Mouse (Mus musculus) neural tube, embryonic 14.5 days (tissue): ENCODE data around the gene Hmgcs2. TPM values are rescaled to one million over a fixed set of nuclear protein-coding genes. Genes with fewer than 3 reads are reported as not detected.

Experiments
- ATAC-seq: fragments of 200-750 bp; cut with Nextera tagmentation; 2 replicates; pipeline ENCODE4 v1.8.0; 2017; ENCODE audit warnings: low read depth, mild to moderate bottlenecking, moderate TSS enrichment, moderate library complexity
- H3K27ac ChIP-seq: fragments of 300-500 bp; sonication (generic); 2 replicates; pipeline ENCODE4 v1.5.1; 2014; ENCODE audit warnings: low read depth, mild to moderate bottlenecking, control low read depth, low read length, moderate library complexity, mixed read lengths
- H3K27me3 ChIP-seq: fragments of 300-500 bp; sonication (generic); 2 replicates; pipeline ENCODE4 v1.6.1; 2014; ENCODE audit warnings: low read length; ENCODE audit not compliant: control insufficient read depth, insufficient read depth
- H3K36me3 ChIP-seq: fragments of 300-500 bp; sonication (generic); 2 replicates; pipeline ENCODE4 v1.6.1; 2014; ENCODE audit warnings: low read length, mixed read lengths; ENCODE audit not compliant: control insufficient read depth, insufficient read depth
- H3K4me1 ChIP-seq: fragments of 300-500 bp; sonication (generic); 2 replicates; pipeline ENCODE4 v1.6.1; 2014; ENCODE audit warnings: low read length; ENCODE audit not compliant: control insufficient read depth, insufficient read depth
- H3K4me2 ChIP-seq: fragments of 300-500 bp; sonication (generic); 2 replicates; pipeline ENCODE4 v1.6.1; 2014; ENCODE audit warnings: mild to moderate bottlenecking, low read depth, low read length, control low read depth
- H3K4me3 ChIP-seq: fragments of 300-500 bp; sonication (generic); 2 replicates; pipeline ENCODE4 v1.5.1; 2014; ENCODE audit warnings: low read depth, low read length, control low read depth, mixed read lengths
- H3K9ac ChIP-seq: fragments of 300-500 bp; sonication (generic); replicated peaks from 2 replicates; pipeline ENCODE4 v1.6.1; 2014; ENCODE audit warnings: low read depth, mild to moderate bottlenecking, control low read depth, low read length, mixed read lengths
- H3K9me3 ChIP-seq: fragments of 300-500 bp; sonication (generic); 2 replicates; pipeline ENCODE4 v1.6.1; 2016; ENCODE audit warnings: low read length; ENCODE audit not compliant: control insufficient read depth
- WGBS: fragments of 180-500 bp; shearing (Covaris S2); extraction: QIAGEN DNeasy Blood & Tissue Kit; methylation state at CpG from one replicate; pipeline ENCODE4 v1.1.7; 2014; 5-methylcytosine and 5-hydroxymethylcytosine counted together
- polyA plus RNA-seq: library from polyadenylated mRNA; unstranded; fragments of >200 nt; fragmentation: Nextera tagmentation; extraction: Ambion mirVana; gene quantifications from 2 replicates; pipeline ENCODE4 v1.2.1, GENCODE M21; 2014

Gene Hmgcs2
- polyA plus RNA-seq, 1 experiment from 2014 or later, result 6.5 TPM

- Histone ChIP-seq H3K27me3 (no peaks in the 10 kb centered on the region), H3K9me3 (no peaks in the 10 kb centered on the region), H3K36me3 (no peaks in the 10 kb centered on the region), H3K4me1 (no peaks in the 10 kb centered on the region), H3K27ac (no peak overlapping the region), H3K4me2 (no peak overlapping the region), H3K9ac (no peak overlapping the region), H3K4me3 (no peak overlapping the region)
- WGBS, result 83% methylated on average over 3 of the region's 3 CpGs
- no peak for ATAC-seq
These were observed 76.6 kb downstream of the Hmgcs2 start for GRCm38 (mm10) chr3:98356632-98357370.

Other genes starting within 250 kb of the Hmgcs2 start
- gene Adam30, start 119.8 kb upstream of the Hmgcs2 start, polyA plus RNA-seq, result not detected in 2 replicates
- not detected in 2 replicates for gene Reg4, start 58.3 kb upstream of the Hmgcs2 start, polyA plus RNA-seq
- 163 and 176 TPM in 2 replicates for gene Phgdh, start 59.6 kb downstream of the Hmgcs2 start, polyA plus RNA-seq
- 21.7 and 28.9 TPM in 2 replicates for gene Zfp697, start 102.0 kb downstream of the Hmgcs2 start, polyA plus RNA-seq
- gene Gm4450, start 176.7 kb downstream of the Hmgcs2 start, polyA plus RNA-seq, result 0.42 TPM in 1 of 2 replicates, not detected in the other
- gene Hsd3b4, start 230.1 kb downstream of the Hmgcs2 start, polyA plus RNA-seq, result not detected in 2 replicates